Mouse (Mus musculus): ENCODE results near the gene Gm14597. TPM values are rescaled to one million over a fixed set of nuclear protein-coding genes. Genes with fewer than 3 reads are reported as not detected.
A peak's percentile ranks its signal among the peaks of the same experiment; 100 is the strongest.
"Not testable (repeated sequence)": the region's sequence is repeated elsewhere in the genome, so short reads cannot be mapped to it uniquely, and the experiment has no call there.

The Gm14597 gene
- polyA plus RNA-seq (2015; fragmentation: Nextera tagmentation; extraction: Ambion mirVana), result not detected in 2 replicates

DNA sequence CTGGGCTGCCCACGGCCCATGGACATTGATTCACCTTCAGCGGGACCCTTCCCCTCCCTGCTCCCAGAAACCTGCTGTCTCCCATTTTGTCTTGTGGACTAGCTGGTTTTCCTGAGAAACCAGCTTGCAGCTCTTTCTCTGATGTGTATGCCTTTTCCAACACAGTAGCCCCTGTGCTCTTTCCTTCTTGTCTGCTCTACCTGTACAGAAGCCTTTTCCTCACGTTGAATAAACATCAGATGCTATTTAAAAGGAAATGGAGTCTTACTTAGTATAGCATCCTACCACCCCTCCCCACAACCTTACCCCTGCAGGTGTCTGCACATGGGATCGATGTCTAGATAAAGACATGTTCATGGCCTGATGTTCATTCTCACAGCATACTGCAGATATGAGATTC, at the start of gene Gm14597:
Gene Gm14597, minus strand, starts transcription at position 101 of the 400 bp plus-strand sequence.
- ATAC-seq (ENCODE audit: insufficient number of reproducible peaks, insufficient read depth, low FRiP score, low TSS enrichment, low read depth); H3K4me1 ChIP-seq; H3K9me3 ChIP-seq; H3K27me3 ChIP-seq; H3K27ac ChIP-seq; H3K36me3 ChIP-seq: not testable (repeated sequence)
- Histone ChIP-seq H3K9ac (peak within 1 kb of the TSS; percentile 69), H3K4me2 (peak within 1 kb of the TSS; percentile 58), H3K4me3 (peak within 1 kb of the TSS; percentile 49)
- 61% methylated on average over 3 of the region's 4 CpGs for WGBS

GRCm38 (mm10) chrX:53652917-53653316, 44.1 kb upstream of the Gm14597 start:
- H3K36me3 ChIP-seq; H3K27me3 ChIP-seq; H3K4me1 ChIP-seq; H3K27ac ChIP-seq; H3K9me3 ChIP-seq; H3K9ac ChIP-seq; H3K4me2 ChIP-seq; H3K4me3 ChIP-seq; ATAC-seq (ENCODE audit: insufficient number of reproducible peaks, insufficient read depth, low FRiP score, low TSS enrichment, low read depth): not testable (repeated sequence)
- 64% methylated on average over 4 of the region's 4 CpGs for WGBS

- 74% methylated on average over 6 of the region's 6 CpGs for WGBS
- H3K36me3 ChIP-seq, result no peaks in the 10 kb centered on the region
- H3K27ac ChIP-seq, result no peak overlapping the region
- H3K27me3 ChIP-seq, result no peaks in the 10 kb centered on the region
- no peak overlapping the region for H3K4me3 ChIP-seq
- no peaks in the 10 kb centered on the region for H3K4me1 ChIP-seq
- H3K9me3 ChIP-seq, result no peaks in the 10 kb centered on the region
- no peak overlapping the region for H3K4me2 ChIP-seq
- no peak for ATAC-seq (ENCODE audit: insufficient number of reproducible peaks, insufficient read depth, low FRiP score, low TSS enrichment, low read depth)
- H3K9ac ChIP-seq, result no peak overlapping the region
Observed at GRCm38 (mm10) chrX:53645885-53646284, 37.1 kb upstream of the Gm14597 start.

DNA sequence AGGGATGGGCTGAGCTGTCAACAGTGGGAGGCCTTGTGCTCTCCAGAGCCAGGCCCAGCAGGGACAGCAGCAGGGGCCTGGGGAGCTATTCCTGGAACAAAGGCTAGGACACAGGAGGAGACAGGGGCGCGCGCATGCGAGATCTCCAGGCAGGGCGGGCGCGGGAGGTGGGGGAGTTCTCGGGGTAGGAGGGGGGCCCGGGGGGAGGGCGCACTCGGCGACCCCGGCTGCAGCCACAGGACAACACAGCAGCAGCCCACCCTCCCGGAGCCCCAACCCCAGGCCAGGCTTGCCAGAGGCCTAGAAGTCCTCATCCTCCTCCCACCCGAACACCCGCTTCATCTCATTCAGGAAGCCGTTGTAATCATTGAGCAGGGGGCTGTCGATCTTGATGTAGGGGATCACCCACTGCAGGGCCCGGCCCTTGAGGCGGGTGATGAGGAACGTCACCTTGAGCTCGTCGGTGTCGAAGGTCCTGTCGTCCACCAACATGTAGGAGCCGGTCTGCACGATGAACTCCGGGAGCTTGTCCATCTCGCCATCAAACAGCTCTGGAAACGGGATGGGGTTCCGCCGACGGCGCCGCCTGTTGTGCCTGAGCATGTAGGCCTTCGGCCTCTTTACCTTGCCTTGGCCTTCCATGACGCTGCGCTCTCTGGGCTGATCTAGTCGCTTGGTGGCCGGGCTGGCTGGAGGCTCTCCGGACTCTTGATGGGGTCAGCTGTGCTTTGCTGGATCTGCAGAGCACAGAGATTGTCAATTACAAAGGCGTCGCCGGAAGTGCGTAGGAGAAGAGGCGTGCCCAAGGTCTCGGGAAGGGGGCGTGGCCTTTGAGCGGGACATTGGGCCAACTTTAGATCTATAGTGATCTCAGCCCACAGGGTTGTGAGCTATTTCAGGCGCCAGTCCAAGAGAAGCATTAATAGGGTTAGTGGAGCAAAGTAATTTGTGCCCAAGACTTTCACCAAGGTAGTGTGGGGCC, 34.5 kb upstream of the Gm14597 start, which contains the start of gene Rtl8a:
Gene Rtl8a, minus strand, starts transcription at position 703 of the 982 bp plus-strand sequence.
- H3K4me2 ChIP-seq, result peak within 1 kb of the TSS; percentile 50
- WGBS, result 30% methylated on average over 11 of the region's 50 CpGs
- H3K27me3 ChIP-seq, H3K4me1 ChIP-seq, H3K36me3 ChIP-seq, H3K9ac ChIP-seq, H3K27ac ChIP-seq, H3K9me3 ChIP-seq: not testable (repeated sequence)
- peak; percentile 80; the same call in 1 of the 2 replicates for ATAC-seq (ENCODE audit: insufficient number of reproducible peaks, insufficient read depth, low FRiP score, low TSS enrichment, low read depth)
- H3K4me3 ChIP-seq, result peak within 1 kb of the TSS; percentile 39

DNA sequence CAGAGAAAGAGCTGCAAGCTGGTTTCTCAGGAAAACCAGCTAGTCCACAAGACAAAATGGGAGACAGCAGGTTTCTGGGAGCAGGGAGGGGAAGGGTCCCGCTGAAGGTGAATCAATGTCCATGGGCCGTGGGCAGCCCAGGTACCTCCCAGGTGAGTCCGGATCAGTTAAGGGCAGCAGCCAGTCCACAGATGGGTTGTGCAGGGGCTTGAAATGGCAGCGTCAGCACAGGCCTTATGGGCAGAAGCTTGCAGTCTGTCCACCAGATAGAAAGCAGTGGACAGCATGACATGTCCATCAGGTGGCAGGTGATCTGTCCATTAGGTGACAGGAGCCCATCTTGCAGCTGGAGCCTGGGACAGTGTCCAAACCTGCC, 33.8 kb upstream of the Gm14597 start:
- Histone ChIP-seq H3K4me2 (peak overlapping the region; percentile 45), H3K4me3 (peak overlapping the region; percentile 26)
- H3K36me3 ChIP-seq; H3K27ac ChIP-seq; ATAC-seq (ENCODE audit: insufficient number of reproducible peaks, insufficient read depth, low FRiP score, low TSS enrichment, low read depth); H3K4me1 ChIP-seq; H3K9me3 ChIP-seq; H3K27me3 ChIP-seq; H3K9ac ChIP-seq: not testable (repeated sequence)
- WGBS, result 33% methylated on average over 3 of the region's 4 CpGs

DNA sequence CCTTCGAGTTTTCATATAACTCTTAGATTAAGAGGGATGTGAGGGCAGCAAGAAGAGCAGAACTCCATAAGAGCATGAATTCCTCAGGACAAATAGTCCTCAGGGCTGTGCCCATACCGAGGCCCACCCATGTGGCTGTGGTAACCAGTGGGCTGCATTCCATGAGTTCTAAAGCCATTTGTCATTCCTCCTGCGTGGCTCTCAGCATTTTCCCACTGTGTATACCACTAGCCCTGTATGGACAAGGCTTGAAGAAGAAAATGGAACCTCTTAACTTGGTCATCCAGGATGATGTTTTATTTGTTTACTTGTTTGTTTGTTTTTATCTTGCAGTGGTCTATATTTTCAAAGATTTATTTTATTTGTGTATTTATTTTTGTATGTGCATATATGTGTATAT, 29.3 kb upstream of the Gm14597 start:
- H3K4me2 ChIP-seq; H3K36me3 ChIP-seq; H3K9ac ChIP-seq; ATAC-seq (ENCODE audit: insufficient number of reproducible peaks, insufficient read depth, low FRiP score, low TSS enrichment, low read depth); H3K4me1 ChIP-seq; H3K9me3 ChIP-seq; H3K27ac ChIP-seq; H3K27me3 ChIP-seq; H3K4me3 ChIP-seq: not testable (repeated sequence)
- 50% methylated on average over 3 of the region's 3 CpGs for WGBS

GRCm38 (mm10) chrX:53611395-53611794, 2.6 kb upstream of the Gm14597 start:
- H3K27me3 ChIP-seq, H3K4me3 ChIP-seq: not testable (repeated sequence)

DNA sequence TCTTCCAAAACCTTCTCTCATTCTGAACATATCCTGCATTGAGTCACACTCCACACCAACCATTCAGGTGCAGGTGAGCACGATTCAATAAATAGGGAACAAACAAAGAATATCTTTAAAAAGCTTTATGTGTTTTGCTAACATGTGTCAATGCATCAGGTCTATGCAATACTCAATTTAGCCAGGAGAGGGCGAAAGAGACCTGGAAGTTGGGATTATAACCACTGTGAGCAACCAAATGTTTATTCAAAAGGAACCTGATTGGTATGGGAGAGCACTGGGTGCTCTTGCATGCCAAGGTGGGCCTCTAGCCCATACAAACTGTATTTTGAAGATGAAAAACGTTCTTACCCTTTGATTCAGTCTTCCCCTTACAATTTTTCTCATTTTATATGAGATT, 1.8 kb upstream of the Gm14597 start:
- no peaks in the 10 kb centered on the region for H3K36me3 ChIP-seq
- 6% methylated on average over 3 of the region's 3 CpGs for WGBS
- no peaks in the 10 kb centered on the region for H3K27me3 ChIP-seq
- H3K27ac ChIP-seq, result no peak overlapping the region
- H3K4me1 ChIP-seq, result no peaks in the 10 kb centered on the region
- ATAC-seq (ENCODE audit: insufficient number of reproducible peaks, insufficient read depth, low FRiP score, low TSS enrichment, low read depth), result no peak
- no peak overlapping the region for H3K9ac ChIP-seq
- H3K4me2 ChIP-seq, result no peak overlapping the region
- no peak overlapping the region for H3K4me3 ChIP-seq
- no peaks in the 10 kb centered on the region for H3K9me3 ChIP-seq

More at GRCm38 (mm10) chrX:53611395-53611794, 2.6 kb upstream of the Gm14597 start:
- H3K27ac ChIP-seq; H3K9me3 ChIP-seq; ATAC-seq (ENCODE audit: insufficient number of reproducible peaks, insufficient read depth, low FRiP score, low TSS enrichment, low read depth); H3K36me3 ChIP-seq; H3K9ac ChIP-seq; H3K4me1 ChIP-seq; H3K4me2 ChIP-seq: not testable (repeated sequence)

DNA sequence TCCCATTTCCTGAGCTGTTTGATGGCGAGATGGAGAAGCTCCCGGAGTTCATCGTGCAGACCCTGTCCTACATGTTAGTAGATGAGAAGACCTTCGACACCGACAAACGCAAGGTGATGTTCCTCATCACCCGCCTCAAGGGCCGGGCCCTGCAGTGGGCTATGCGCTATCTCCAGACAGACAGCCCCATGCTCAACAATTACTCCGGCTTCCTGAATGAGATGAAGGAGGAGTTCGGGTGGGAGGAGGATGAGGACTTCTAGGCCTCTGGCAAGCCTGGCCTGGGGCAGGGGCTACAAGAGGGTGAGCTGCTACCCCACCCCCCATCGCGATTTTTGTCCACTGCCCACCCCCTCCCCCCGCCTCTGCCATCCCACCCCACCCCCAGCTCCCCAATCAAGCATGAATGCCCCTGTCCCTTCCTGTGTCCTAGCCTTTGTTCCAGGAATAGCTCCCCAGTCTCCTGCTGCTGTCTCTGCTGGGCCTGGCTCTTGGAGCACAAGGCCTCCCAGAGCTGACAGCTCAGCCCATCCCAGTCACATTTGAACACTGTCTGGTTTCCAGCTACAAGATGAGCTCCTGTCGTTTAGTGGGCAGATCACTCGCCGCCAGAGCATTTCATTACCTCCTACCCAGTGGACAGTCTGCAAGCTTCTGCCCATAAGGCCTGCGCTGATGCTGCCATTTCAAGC, 511 bp downstream of the Gm14597 start:
- peak overlapping the region; percentile 69 for H3K9ac ChIP-seq

DNA sequence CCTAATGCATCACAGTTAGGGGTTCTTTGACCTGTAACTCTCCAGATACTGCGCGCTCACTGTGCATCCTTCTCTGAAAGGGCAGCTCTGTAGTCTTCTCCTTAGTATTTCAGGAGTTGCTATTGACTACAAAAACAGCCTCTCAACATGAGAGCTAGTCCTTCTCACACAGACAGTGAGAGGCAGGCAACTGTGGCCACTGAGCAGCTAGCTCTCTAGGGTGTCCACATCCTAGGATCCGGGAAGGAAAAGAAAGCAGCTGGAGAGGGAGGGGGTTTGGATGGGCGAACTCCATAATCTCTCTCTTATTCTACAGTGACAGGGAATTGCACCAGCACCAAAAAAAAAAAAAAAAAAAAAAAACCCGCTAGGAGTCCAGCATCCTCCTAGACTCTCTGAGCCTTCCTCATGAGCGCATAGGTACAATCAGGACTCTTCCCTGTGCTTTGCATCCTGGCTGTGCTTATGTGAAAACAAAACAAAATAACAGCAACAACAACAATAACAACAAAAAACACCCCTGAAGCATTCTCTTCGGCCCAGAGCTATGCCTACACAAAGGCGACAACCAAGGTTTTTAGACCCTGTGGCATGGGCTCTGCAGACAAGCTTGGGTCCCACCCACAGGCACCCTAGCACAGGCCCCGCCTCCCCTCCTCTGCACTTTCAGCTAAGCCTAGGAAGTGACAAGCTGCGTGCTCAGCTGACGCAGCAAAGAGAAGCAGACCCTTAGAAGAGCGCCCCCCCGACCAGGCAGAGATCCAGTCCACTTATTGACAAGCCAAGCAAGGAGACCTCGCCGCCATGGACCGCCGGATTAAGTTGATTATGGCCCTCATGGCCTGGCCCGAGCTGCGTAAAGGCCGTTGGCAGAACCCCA, 1.3 kb downstream of the Gm14597 start, which contains the start of gene Rtl8c:
Gene Rtl8c, plus strand, starts transcription at position 791 of the 880 bp plus-strand sequence.
- Histone ChIP-seq H3K4me3 (peak within 1 kb of the TSS; percentile 49), H3K9me3 (no peaks in the 10 kb centered on the region), H3K36me3 (no peaks in the 10 kb centered on the region), H3K4me2 (peak within 1 kb of the TSS; percentile 58), H3K4me1 (no peaks in the 10 kb centered on the region), H3K27me3 (no peaks in the 10 kb centered on the region), H3K9ac (peak within 1 kb of the TSS; percentile 69), H3K27ac (no peak within 1 kb of the TSS)
- peak; percentile 75 for ATAC-seq (ENCODE audit: insufficient number of reproducible peaks, insufficient read depth, low FRiP score, low TSS enrichment, low read depth)
- WGBS, result 30% methylated on average over 20 of the region's 20 CpGs

More for the DNA sequence above, 511 bp downstream of the Gm14597 start:
- H3K9me3 ChIP-seq, result no peaks in the 10 kb centered on the region
- H3K27ac ChIP-seq, result no peak overlapping the region
- H3K4me1 ChIP-seq, result no peaks in the 10 kb centered on the region
- no peaks in the 10 kb centered on the region for H3K27me3 ChIP-seq
- 26% methylated on average over 18 of the region's 18 CpGs for WGBS
- no peaks in the 10 kb centered on the region for H3K36me3 ChIP-seq
- ATAC-seq (ENCODE audit: insufficient number of reproducible peaks, insufficient read depth, low FRiP score, low TSS enrichment, low read depth), result no peak
- peak overlapping the region; percentile 58 for H3K4me2 ChIP-seq
- H3K4me3 ChIP-seq, result peak overlapping the region; percentile 49

DNA sequence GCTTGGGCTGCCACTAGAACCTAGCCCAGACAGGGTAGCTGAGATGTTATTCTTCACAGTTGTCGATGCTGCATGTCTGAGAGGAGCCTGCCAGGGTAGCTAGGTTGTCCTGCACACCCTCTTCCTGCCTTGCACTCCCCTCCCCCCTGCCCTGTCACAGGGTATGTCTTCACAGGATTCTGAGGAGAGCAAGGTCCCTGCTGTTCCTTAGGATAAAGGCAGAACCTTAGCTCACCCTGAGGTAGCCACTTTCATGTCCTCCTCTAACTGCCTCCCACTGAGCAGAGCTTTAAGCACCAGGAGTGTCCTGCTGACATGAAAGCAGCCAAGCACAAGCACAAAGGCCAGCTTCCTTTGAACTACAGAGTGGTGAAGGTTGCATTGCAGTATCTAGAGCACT, 2.6 kb downstream of the Gm14597 start:
- H3K4me3 ChIP-seq; H3K9me3 ChIP-seq; ATAC-seq (ENCODE audit: insufficient number of reproducible peaks, insufficient read depth, low FRiP score, low TSS enrichment, low read depth); H3K4me2 ChIP-seq; H3K36me3 ChIP-seq; H3K27me3 ChIP-seq; H3K9ac ChIP-seq; H3K27ac ChIP-seq; H3K4me1 ChIP-seq: not testable (repeated sequence)
- 20% methylated on average over 1 of the region's 1 CpGs for WGBS
